Mouse (Mus musculus) midbrain, embryonic 14.5 days (tissue): ENCODE results near the gene Prep. TPM values are rescaled to one million over a fixed set of nuclear protein-coding genes. Genes with fewer than 3 reads are reported as not detected.

ENCODE experiments used
- ATAC-seq: fragments of 200-750 bp; cut with Nextera tagmentation; 2 replicates; pipeline ENCODE4 v1.8.0; 2017; ENCODE audit warnings: moderate number of reproducible peaks, moderate library complexity; ENCODE audit not compliant: low FRiP score, low TSS enrichment
- DNase-seq: peaks from one replicate; pipeline ENCODE4 v3.0.0-alpha.2; 2015
- H3K27ac ChIP-seq: fragments of 300-500 bp; sonication (generic); replicated peaks from 2 replicates; pipeline ENCODE4 v1.5.1; 2014; ENCODE audit warnings: mild to moderate bottlenecking, low read depth, low read length, moderate library complexity
- H3K27me3 ChIP-seq: fragments of 300-500 bp; sonication (generic); 2 replicates; pipeline ENCODE4 v1.6.1; 2014; ENCODE audit warnings: low read length, control low read depth, mixed read lengths; ENCODE audit not compliant: control insufficient read depth, insufficient read depth
- H3K36me3 ChIP-seq: fragments of 300-500 bp; sonication (generic); 2 replicates; pipeline ENCODE4 v1.6.1; 2014; ENCODE audit warnings: low read length, control low read depth; ENCODE audit not compliant: control insufficient read depth, insufficient read depth
- H3K4me1 ChIP-seq: fragments of 300-500 bp; sonication (generic); 2 replicates; pipeline ENCODE4 v1.6.1; 2014; ENCODE audit warnings: mild to moderate bottlenecking, antibody characterized with exemption, low read length, control low read depth; ENCODE audit not compliant: control insufficient read depth, insufficient read depth
- H3K4me2 ChIP-seq: fragments of 300-500 bp; sonication (generic); 2 replicates; pipeline ENCODE4 v1.6.1; 2014; ENCODE audit warnings: mild to moderate bottlenecking, low read length, moderate library complexity
- H3K4me3 ChIP-seq: fragments of 300-500 bp; sonication (generic); replicated peaks from 2 replicates; pipeline ENCODE4 v1.5.1; 2014; ENCODE audit warnings: low read depth, low read length
- H3K9ac ChIP-seq: fragments of 300-500 bp; sonication (generic); replicated peaks from 2 replicates; pipeline ENCODE4 v1.6.1; 2014; ENCODE audit warnings: mild to moderate bottlenecking, low read length, moderate library complexity
- H3K9me3 ChIP-seq: fragments of 300-500 bp; sonication (generic); 2 replicates; pipeline ENCODE4 v1.6.1; 2016; ENCODE audit warnings: low read length, control low read depth, mixed read lengths; ENCODE audit not compliant: control insufficient read depth
- WGBS: fragments of 180-500 bp; shearing (Covaris S2); extraction: QIAGEN DNeasy Blood & Tissue Kit; methylation state at CpG from one replicate; pipeline ENCODE4 v1.1.7; 2014; 5-methylcytosine and 5-hydroxymethylcytosine counted together
- polyA plus RNA-seq: library from polyadenylated mRNA; unstranded; fragments of >200 nt; fragmentation: Nextera tagmentation; extraction: Ambion mirVana; gene quantifications from 2 replicates; pipeline ENCODE4 v1.2.1, GENCODE M21; 2014

The Prep gene
- polyA plus RNA-seq, 1 experiment from 2014 or later = 23.6 TPM

DNA sequence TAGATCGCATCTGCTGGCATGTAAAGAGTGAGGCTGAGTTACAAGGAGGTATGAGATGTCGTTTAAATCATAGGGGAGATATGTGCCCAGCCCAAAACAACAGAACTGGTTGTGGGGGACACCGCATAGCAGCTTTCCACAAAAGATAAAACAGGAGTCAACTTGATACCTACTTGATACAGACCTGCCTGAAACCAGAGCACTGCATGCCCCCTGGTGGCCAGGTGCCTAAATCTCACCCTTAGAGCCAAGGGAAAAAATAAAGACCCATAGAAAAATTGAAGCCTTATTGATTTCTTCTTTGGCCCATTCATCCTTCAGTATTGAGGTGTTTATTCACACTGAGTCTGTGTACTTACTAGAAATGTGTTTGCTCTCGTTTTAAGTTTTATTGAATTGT lies 65.4 kb downstream of the Prep start:
- H3K4me2 ChIP-seq = no peak overlapping the region
- H3K9ac ChIP-seq = no peak overlapping the region
- H3K36me3 ChIP-seq = peaks cover 14% of the 10 kb centered on the region; the same call in 1 of the 2 replicates
- H3K4me1 ChIP-seq = no peaks in the 10 kb centered on the region
- no peaks in the 10 kb centered on the region for H3K9me3 ChIP-seq
- no peak overlapping the region for H3K27ac ChIP-seq
- DNase-seq (peak; percentile 62), ATAC-seq (no peak)
- no peaks in the 10 kb centered on the region for H3K27me3 ChIP-seq
- no peak overlapping the region for H3K4me3 ChIP-seq
- 78% methylated on average over 4 of the region's 4 CpGs for WGBS

DNA sequence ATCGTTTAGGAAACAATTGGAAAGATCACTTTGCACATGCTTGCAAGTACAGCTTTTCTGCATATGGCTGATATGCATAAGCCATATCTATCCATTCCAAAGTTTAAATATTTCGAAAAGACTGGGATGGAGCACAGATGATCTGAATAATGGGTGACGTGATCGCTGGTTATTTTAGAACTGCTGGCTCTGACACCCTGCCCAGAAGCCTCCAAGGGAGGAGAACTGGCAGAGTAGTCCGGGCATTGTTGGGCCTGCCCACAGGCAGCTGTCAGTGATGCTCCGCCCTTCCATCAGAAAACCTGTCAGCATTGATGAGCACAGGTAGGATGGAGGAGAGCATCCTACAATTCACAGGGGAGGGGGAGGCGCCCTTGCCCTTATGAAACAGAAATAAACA lies 69.8 kb downstream of the Prep start:
- peaks cover 6% of the 10 kb centered on the region; the same call in 1 of the 2 replicates for H3K4me1 ChIP-seq
- DNase-seq (no peak), ATAC-seq (no peak)
- WGBS = 90% methylated on average over 7 of the region's 7 CpGs
- H3K4me2 ChIP-seq = no peak overlapping the region
- H3K9me3 ChIP-seq = no peaks in the 10 kb centered on the region
- H3K9ac ChIP-seq = no peak overlapping the region
- no peak overlapping the region for H3K27ac ChIP-seq
- no peaks in the 10 kb centered on the region for H3K36me3 ChIP-seq
- H3K4me3 ChIP-seq = no peak overlapping the region
- H3K27me3 ChIP-seq = no peaks in the 10 kb centered on the region

DNA sequence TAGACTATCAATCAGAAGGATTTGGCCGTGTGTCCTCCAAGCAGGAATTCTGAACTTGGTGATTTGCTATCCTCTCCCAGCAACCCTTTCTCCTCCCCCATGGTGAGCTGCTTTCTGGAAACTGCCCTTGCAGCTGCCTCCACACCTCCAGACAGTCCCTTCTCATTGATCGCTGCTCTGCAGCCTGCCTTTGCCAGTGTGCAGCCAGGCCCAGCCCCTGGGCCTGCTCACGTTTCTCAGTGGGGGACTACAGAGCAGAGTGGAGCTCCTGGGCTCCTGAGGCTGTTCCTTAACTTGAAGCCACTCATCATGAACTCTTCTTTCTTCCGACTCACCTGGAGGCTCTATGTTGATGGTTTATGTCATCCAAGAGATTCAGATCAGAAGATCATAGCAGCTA lies 72.9 kb downstream of the Prep start:
- 53% methylated on average over 4 of the region's 4 CpGs for WGBS
- Histone ChIP-seq H3K4me3 (no peak overlapping the region), H3K27ac (no peak overlapping the region), H3K9me3 (no peaks in the 10 kb centered on the region), H3K27me3 (no peaks in the 10 kb centered on the region), H3K4me2 (no peak overlapping the region), H3K4me1 (peaks cover 6% of the 10 kb centered on the region; the same call in 1 of the 2 replicates), H3K9ac (no peak overlapping the region), H3K36me3 (no peaks in the 10 kb centered on the region)
- ATAC-seq (no peak), DNase-seq (no peak)

DNA sequence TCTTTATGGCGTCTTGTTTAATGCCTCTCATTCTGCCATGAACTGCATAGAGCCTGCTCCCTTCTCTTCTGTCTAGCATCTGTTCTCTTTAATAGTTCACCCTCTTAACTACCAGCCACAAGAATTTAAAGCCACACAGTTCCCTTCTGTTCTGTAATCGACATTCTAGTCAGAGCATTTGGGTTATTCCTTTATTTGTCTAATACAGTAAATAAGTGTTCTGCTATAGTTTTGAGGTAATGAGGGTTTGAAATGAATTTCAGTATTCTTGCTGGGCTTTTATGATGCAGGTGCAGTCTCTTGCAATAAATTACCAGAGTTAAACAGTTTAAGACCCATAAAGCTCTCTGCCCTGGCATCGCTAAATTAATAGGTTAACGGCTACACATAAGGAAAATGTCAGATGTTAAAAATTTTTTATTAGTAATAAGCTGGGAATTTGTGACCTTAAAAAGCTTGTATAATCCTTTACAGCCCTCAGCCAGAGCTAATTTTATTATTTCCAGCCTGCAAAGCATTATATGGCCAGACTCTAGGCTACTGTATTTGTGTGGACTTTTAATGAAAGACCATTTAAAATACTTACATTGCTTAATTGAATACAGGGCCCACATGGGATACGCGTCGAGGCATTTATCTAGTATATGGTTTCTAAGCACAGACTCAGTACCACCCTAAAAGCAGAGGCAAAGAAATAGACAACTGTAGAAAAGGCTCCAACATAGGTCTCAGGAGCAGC lies 73.6 kb downstream of the Prep start:
- ATAC-seq = no peak
- 87% methylated on average over 7 of the region's 7 CpGs for WGBS
- Histone ChIP-seq H3K4me2 (no peak overlapping the region), H3K4me1 (peaks cover 6% of the 10 kb centered on the region; the same call in 1 of the 2 replicates), H3K27ac (no peak overlapping the region), H3K9ac (no peak overlapping the region), H3K4me3 (no peak overlapping the region), H3K9me3 (no peaks in the 10 kb centered on the region), H3K36me3 (no peaks in the 10 kb centered on the region), H3K27me3 (no peaks in the 10 kb centered on the region)
- DNase-seq = no peak

DNA sequence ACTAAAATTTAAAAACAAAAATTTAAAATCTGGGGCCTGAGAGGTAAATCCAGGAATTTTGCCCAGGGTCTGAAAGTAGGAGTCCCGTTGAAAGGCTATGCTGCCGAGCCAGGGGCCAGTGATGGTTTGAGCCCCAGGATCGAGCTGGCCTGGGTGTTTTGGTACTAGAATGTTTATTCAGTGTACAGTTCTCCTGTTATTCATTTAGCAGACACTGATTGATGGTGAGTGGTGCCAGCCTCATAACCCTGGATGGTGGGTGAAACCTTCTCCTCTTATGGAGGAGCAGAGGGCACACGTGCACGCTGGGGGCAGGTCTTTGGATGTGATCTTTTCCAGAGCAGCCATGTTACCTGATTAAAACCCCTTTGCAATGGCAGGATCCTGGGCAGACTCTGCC lies 75.4 kb downstream of the Prep start:
- ATAC-seq = no peak
- Histone ChIP-seq H3K36me3 (no peaks in the 10 kb centered on the region), H3K27me3 (no peaks in the 10 kb centered on the region), H3K4me1 (peaks cover 17% of the 10 kb centered on the region), H3K9me3 (no peaks in the 10 kb centered on the region), H3K4me2 (no peak overlapping the region), H3K4me3 (no peak overlapping the region), H3K9ac (no peak overlapping the region), H3K27ac (no peak overlapping the region)
- 93% methylated on average over 5 of the region's 5 CpGs for WGBS
- DNase-seq = no peak

DNA sequence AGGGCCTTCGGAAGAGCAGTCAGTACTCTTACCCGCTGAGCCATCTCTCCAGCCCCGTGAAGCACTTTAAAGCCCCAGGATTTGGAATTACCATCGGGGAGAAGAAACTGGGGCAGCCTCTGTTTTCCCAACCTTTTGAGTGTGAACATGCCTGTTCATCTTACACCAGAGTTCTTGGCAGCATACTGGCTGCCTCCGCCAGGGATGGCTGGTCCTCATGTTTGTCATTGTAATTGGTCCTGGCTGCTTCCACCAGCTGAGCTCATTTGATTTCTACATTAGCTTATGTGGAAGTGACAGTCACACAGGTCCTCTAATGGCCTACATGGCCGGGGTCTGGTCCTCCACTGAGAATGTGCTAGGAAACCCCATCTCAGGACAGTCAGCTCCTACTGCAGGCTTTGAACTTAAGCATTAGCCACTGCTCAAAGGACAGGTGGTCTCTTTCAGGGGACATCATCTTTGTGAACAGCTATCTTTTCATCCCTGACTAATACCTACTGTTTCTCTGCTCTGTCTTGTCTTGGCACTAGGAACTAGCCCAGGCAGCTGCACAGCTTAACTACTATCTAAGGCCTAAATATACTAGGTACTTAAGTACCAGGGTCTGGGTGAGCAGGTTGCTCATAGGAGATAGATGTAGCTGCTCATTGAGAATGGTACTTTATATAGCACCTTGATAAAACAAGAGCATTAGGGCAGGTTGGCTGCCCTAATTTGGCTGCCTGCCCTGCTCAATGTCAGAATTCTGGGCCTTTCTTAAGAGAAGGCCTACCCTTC lies 77.2 kb downstream of the Prep start:
- Histone ChIP-seq H3K4me2 (no peak overlapping the region), H3K9ac (no peak overlapping the region), H3K9me3 (no peaks in the 10 kb centered on the region), H3K36me3 (no peaks in the 10 kb centered on the region; the same call in 1 of the 2 replicates), H3K27ac (no peak overlapping the region), H3K27me3 (no peaks in the 10 kb centered on the region), H3K4me1 (peaks cover 21% of the 10 kb centered on the region), H3K4me3 (no peak overlapping the region)
- DNase-seq (no peak), ATAC-seq (no peak)
- 84% methylated on average over 6 of the region's 6 CpGs for WGBS

DNA sequence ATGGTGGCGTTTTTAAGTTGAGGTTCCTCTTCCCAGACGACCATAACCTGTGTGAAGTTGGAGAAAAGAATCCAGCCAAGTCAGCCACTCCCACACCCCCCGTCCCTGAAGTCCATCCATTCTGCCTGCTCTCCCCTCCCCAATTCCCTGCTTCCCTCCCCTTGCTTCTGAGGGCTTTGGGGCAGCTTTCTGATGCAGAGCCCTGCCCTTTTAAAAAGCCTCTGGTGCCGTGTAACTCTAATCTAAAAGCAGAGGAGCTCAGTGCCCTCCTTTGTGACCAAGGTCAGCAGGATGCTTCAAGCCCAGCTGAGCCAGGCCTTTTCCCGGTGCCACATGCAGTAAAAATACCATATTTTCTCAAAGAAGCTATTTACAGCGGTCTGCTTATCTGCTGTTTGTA lies 79.8 kb downstream of the Prep start:
- H3K4me2 ChIP-seq = 0 out of 2 replicates have a peak overlapping the region, but pooled peaks have one; percentile 9
- no peaks in the 10 kb centered on the region for H3K9me3 ChIP-seq
- WGBS = 10% methylated on average over 6 of the region's 6 CpGs
- ATAC-seq (no peak), DNase-seq (peak; percentile 33)
- H3K27ac ChIP-seq = peak overlapping the region; percentile 60
- peaks cover 14% of the 10 kb centered on the region; the same call in 1 of the 2 replicates for H3K36me3 ChIP-seq
- H3K27me3 ChIP-seq = no peaks in the 10 kb centered on the region
- no peak overlapping the region for H3K4me3 ChIP-seq
- H3K4me1 ChIP-seq = peaks cover 21% of the 10 kb centered on the region
- no peak overlapping the region; the same call in 1 of the 2 replicates for H3K9ac ChIP-seq

DNA sequence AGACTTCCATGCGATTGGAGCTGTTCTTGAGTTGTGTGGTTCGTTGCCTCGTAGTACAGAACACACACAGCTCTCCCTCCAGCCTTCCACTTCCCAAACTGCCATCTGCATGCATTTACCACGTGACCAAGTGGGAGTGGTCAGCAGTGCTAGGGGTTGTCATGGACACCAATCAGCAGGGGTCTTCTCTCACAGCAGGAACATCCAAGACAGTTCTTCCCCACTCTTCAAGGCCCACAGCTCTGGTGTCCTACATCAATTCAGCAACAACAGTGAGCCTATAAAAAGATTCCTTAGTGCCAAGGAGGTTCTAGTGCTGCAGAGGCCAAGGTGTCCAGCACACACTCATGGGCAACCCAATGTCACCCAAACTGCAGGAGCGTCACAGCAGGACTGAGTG lies 84.1 kb downstream of the Prep start:
- Histone ChIP-seq H3K9ac (no peak overlapping the region), H3K27ac (no peak overlapping the region)
- 41% methylated on average over 5 of the region's 5 CpGs for WGBS

More for the DNA sequence above, 84.1 kb downstream of the Prep start:
- ATAC-seq = peak; percentile 41; the same call in 1 of the 2 replicates
- Histone ChIP-seq H3K4me3 (no peak overlapping the region), H3K36me3 (peaks cover 45% of the 10 kb centered on the region), H3K4me1 (peaks cover 21% of the 10 kb centered on the region), H3K9me3 (no peaks in the 10 kb centered on the region), H3K4me2 (no peak overlapping the region), H3K27me3 (no peaks in the 10 kb centered on the region)
- DNase-seq = peak; percentile 39
